Mouse (Mus musculus) ES-E14 (cell line): ENCODE measurements at regions not wholly inside any gene's neighbourhood (a gene's known extent, or its start where the extent isn't known, plus 50 kb on each side); places are given as distances from the start of the nearest gene placed in this dataset.
A peak's percentile ranks its signal among the peaks of the same experiment; 100 is the strongest.

ENCODE experiments used
- DNase-seq: peaks from one replicate; pipeline ENCODE4 v3.0.0-alpha.2; 2013; ENCODE audit warnings: low read depth, low spot score
- H3K27ac ChIP-seq: 2 replicates; pipeline ENCODE4 v1.5.1; 2012; ENCODE audit warnings: low read depth, mild to moderate bottlenecking, low read length, moderate library complexity, mixed read lengths; ENCODE audit not compliant: poor library complexity, insufficient read depth, severe bottlenecking
- H3K36me3 ChIP-seq: 2 replicates; pipeline ENCODE4 v1.6.1; 2012; ENCODE audit warnings: mild to moderate bottlenecking, low read length, moderate library complexity, mixed read lengths; ENCODE audit not compliant: control insufficient read depth, poor library complexity, insufficient read depth, severe bottlenecking
- H3K4me1 ChIP-seq, 2 experiments: fragments of 150-350 bp in 1 of 2; sonication (generic) in 1 of 2; 2 replicates each; pipeline ENCODE4 v1.6.1; 2012; ENCODE audit warnings: low read length in 2 of 2, mild to moderate bottlenecking in 1 of 2, mixed read lengths in 1 of 2; ENCODE audit not compliant: control insufficient read depth in 2 of 2, insufficient read depth in 2 of 2, poor library complexity in 1 of 2
- H3K4me3 ChIP-seq, 2 experiments: fragments of 150-350 bp in 1 of 2; sonication (generic) in 1 of 2; 2 replicates each; pipeline ENCODE4 v1.5.1; 2012; ENCODE audit warnings: low read length in 2 of 2, low read depth in 1 of 2, mild to moderate bottlenecking in 1 of 2, mixed read lengths in 1 of 2; ENCODE audit not compliant: insufficient read depth in 1 of 2, poor library complexity in 1 of 2, severe bottlenecking in 1 of 2
- H3K9ac ChIP-seq: 2 replicates; pipeline ENCODE4 v1.6.1; 2012; ENCODE audit warnings: low read depth, mild to moderate bottlenecking, low read length, mixed read lengths; ENCODE audit not compliant: poor library complexity, insufficient read depth, severe bottlenecking
- H3K9me3 ChIP-seq: fragments of 150-350 bp; sonication (generic); 2 replicates; pipeline ENCODE4 v1.6.1; 2012; ENCODE audit warnings: low read depth, mild to moderate bottlenecking, low read length; ENCODE audit not compliant: control insufficient read depth, insufficient read depth
- CHD2 ChIP-seq: IDR thresholded peaks from 2 replicates; pipeline ENCODE4 v1.6.1; 2014; ENCODE audit warnings: mild to moderate bottlenecking, low read depth, low read length, inconsistent platforms
- HCFC1 ChIP-seq: IDR thresholded peaks from 2 replicates; pipeline ENCODE4 v1.6.1; 2012; ENCODE audit warnings: low read length, inconsistent platforms, borderline replicate concordance; ENCODE audit not compliant: insufficient read depth
- MAFK ChIP-seq: IDR thresholded peaks from 2 replicates; pipeline ENCODE4 v1.6.1; 2014; ENCODE audit warnings: mild to moderate bottlenecking, low read depth, low read length, inconsistent platforms; ENCODE audit not compliant: insufficient read depth
- ZC3H11A ChIP-seq: IDR thresholded peaks from 2 replicates; pipeline ENCODE4 v1.6.1; 2012; ENCODE audit warnings: low read depth, mild to moderate bottlenecking, inconsistent platforms, low read length, borderline replicate concordance
- ZNF384 ChIP-seq: IDR thresholded peaks from 2 replicates; pipeline ENCODE4 v1.6.1; 2012; ENCODE audit warnings: low read depth, low read length, inconsistent platforms
- in situ Hi-C, 2 experiments: fragments of 600-800 bp; cut with MboI; formaldehyde crosslinking; loops; one replicate each; pipeline ENCODE4 v1.15.1; 2025; ENCODE audit warnings: low sequenced_read_pairs in 2 of 2, inconsistent platforms in 1 of 2; ENCODE audit not compliant: unreplicated experiment in 2 of 2

DNA sequence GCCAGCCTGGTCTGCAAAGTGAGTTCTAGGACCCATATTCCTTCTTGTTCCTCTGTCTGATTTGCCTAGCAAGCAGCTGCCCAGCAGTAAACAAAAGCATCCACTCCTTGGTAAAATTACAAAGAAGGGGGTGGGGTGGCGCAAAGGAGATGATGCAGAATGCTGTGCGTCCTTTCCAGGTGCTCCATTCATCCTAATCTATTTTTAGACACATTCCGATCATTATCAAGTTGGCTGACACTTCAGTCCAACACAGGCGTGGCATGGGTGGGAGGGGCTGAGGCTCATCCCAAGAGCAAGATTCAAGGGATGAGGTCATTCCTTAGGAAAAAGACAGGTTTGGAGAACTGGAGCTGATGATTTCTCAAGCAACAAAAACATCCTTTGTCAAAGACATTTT lies 660.2 kb upstream of the Pou3f3 start:
- no peaks in the 10 kb centered on the region for H3K36me3 ChIP-seq
- in situ Hi-C loops: no loop called here
- no peak overlapping the region for H3K4me3 ChIP-seq
- peaks cover 0 to 4% of the 10 kb centered on the region in 2 experiments; a peak in 1 of 4 replicates for H3K4me1 ChIP-seq
- DNase-seq: peak; percentile 15
- H3K9me3 ChIP-seq: no peaks in the 10 kb centered on the region
- no peak overlapping the region for H3K9ac ChIP-seq
- no peak overlapping the region for H3K27ac ChIP-seq
- no peak for TF ChIP-seq CHD2
- TF ChIP-seq MAFK: no peak
- TF ChIP-seq ZC3H11A: no peak
- no peak for TF ChIP-seq ZNF384
- TF ChIP-seq HCFC1: no peak

DNA sequence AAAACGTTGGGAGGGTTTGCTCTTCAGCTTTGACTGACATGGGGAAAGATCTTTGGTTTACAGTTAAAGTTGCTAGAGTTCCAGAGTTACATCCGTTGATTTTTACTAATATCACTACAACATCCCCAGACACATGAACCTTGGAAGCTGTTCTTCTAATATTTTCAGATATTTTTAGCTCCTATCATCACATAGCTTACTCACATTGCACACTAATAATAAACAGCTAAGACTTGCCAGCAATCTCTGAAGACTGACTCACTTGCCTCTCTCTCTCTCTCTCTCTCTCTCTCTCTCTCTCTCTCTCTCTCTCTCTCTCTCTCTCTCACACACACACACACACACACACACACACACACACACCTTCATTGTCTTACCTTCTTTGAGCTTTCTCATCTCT lies 654.0 kb upstream of the Pou3f3 start:
- DNase-seq: no peak
- TF ChIP-seq HCFC1: no peak
- TF ChIP-seq CHD2: no peak
- TF ChIP-seq MAFK: no peak
- H3K9ac ChIP-seq: no peak overlapping the region

DNA sequence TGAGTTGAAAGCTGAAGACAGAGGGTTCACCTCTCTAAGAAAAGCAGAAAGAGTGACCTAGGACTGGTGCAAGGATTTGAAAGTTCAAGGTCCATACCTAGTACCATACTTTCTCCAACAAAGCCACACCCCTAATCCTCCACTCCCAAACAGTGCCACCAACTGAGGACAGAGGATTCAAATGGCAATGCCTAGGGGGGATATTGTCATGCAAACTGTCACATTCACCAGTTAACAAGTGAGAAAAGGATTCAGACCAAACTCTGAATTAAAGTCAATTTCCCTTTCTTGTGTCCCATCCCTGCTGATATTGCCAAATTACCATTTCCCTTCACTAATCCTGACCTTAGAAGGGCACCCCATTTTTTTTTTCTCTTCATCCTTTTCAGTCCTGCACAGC lies 637.1 kb upstream of the Pou3f3 start:
- in situ Hi-C loops: no loop called here
- no peak overlapping the region for H3K9ac ChIP-seq
- no peak overlapping the region for H3K4me3 ChIP-seq
- DNase-seq: peak; percentile 52
- H3K27ac ChIP-seq: no peak overlapping the region
- TF ChIP-seq MAFK: no peak
- TF ChIP-seq ZNF384: peak; percentile 86
- no peaks in the 10 kb centered on the region for H3K9me3 ChIP-seq
- no peaks in the 10 kb centered on the region for H3K36me3 ChIP-seq
- peaks cover 3 to 7% of the 10 kb centered on the region in 2 experiments; a peak in 2 of 4 replicates for H3K4me1 ChIP-seq

More for the DNA sequence above, 654.0 kb upstream of the Pou3f3 start:
- H3K36me3 ChIP-seq: no peaks in the 10 kb centered on the region
- H3K4me3 ChIP-seq: no peak overlapping the region
- no peaks in the 10 kb centered on the region for H3K9me3 ChIP-seq
- H3K27ac ChIP-seq: no peak overlapping the region
- in situ Hi-C loops: no loop called here
- H3K4me1 ChIP-seq: no peaks in the 10 kb centered on the region

DNA sequence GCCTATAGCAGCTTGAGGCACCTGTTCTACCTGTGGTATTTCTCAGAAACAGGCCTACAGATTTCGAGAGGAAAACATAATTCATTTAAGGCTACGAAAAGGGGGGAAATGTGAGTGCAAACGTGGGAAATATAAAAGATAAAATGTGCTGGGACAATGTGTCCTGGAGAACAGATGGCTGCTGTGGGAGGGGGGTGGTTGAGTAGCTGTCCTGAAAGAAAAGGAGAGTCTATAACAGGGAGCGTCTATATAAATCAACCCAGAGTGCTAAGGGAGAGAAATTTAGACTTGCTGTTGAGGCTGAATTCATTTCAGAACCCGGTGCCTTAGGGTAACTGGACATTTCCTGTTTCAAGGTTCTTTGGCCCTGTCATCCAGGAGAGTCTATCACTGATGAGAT lies 625.5 kb upstream of the Pou3f3 start:
- Histone ChIP-seq H3K4me1 (no peaks in the 10 kb centered on the region), H3K9ac (no peak overlapping the region), H3K4me3 (no peak overlapping the region), H3K36me3 (no peaks in the 10 kb centered on the region), H3K9me3 (no peaks in the 10 kb centered on the region), H3K27ac (no peak overlapping the region)
- DNase-seq: no peak
- no peak for TF ChIP-seq ZC3H11A
- TF ChIP-seq CHD2: no peak
- no peak for TF ChIP-seq MAFK
- TF ChIP-seq ZNF384: no peak
- TF ChIP-seq HCFC1: no peak
- in situ Hi-C loops: no loop called here

DNA sequence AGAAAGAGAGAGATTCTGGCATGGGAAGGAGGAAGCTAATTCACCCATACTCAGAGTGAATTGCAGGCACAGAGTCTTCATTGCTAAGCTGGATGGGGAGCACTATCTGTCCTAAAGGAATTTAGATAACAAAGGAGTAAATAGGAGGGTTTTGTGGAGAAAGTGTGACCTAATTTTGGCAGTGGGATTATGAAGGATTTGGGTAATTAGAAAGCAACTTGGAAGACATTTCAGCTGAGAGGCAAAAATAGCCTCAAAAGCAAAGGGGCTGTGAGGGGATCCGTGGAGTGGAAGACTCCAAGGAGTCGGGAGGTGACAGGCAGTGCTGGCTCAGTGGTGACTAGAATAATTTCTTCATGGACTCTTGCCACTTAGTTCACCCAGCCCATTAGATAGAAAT lies 599.5 kb upstream of the Pou3f3 start:
- no peak for DNase-seq
- no peak for TF ChIP-seq HCFC1
- no peak for TF ChIP-seq ZC3H11A
- TF ChIP-seq MAFK: no peak
- TF ChIP-seq CHD2: no peak
- TF ChIP-seq ZNF384: no peak
- Histone ChIP-seq H3K9me3 (no peaks in the 10 kb centered on the region), H3K36me3 (no peaks in the 10 kb centered on the region), H3K4me3 (no peak overlapping the region), H3K9ac (no peak overlapping the region), H3K27ac (no peak overlapping the region), H3K4me1 (no peaks in the 10 kb centered on the region)
- in situ Hi-C loops: no loop called here
